Mouse (Mus musculus): ENCODE measurements at regions not wholly inside any gene's neighbourhood (a gene's known extent, or its start where the extent isn't known, plus 50 kb on each side); places are given as distances from the start of the nearest gene placed in this dataset.
"Not testable (repeated sequence)": the region's sequence is repeated elsewhere in the genome, so short reads cannot be mapped to it uniquely, and the experiment has no call there.

- DNase-seq (ENCODE audit: low read depth): peak; percentile 19
Observed at GRCm38 (mm10) chr13:32454419-32455146, 116.0 kb upstream of the Gmds start.

DNA sequence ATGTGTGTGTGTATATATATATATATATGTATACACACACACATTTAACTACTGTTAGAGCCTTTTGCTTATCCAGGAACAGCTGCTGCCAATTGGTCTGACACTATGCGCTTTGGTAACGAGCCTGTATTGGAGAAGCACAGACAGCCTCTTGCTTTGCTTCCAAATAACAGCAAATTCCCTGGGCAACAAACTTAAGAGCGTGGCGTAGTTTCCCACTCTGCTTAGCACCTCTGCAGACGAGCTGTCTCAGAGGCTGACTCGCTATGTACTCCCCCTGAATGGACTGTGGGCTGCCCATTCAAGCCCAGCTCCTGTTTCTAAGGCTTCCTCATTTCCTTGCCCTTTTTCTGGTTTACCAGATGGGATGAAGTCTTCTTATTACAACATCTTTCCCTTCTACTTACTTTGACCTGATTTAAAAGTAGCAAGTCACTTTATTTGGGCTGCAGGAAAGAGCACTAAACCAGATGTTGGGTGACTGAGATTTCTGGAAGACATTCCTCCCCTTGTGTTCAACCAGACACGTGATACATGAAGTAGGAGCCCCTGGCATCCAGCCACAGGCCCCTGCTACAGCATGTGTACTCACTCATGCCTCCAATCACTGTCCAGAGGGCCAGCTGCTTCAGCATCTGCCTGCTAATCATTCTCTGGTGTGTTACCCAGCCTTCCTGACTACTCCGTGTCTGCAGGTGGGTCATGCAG lies 111.3 kb upstream of the Gmds start:
- no peak for DNase-seq (ENCODE audit: low read depth)

GRCm38 (mm10) chr13:32444531-32444930 lies 106.0 kb upstream of the Gmds start:
- DNase-seq (ENCODE audit: low read depth): no peak

DNA sequence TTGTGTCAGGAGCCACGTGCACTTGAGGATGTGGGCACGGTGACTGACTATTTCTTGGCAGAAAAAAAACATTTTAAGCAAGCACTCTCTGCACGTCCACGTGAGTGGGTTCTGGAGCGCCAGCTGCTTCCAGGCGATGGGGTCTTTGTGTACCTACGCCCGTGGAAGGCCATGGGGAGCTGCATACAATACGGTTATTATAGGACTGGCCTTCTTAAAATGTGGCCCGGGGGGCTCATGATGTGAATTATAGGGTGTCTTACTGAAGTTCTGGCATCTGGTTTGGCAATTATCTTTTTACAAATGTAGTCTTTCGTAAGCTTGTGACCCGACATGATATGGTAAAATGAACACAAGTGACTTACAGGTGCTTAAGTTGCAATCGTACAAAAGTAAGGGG lies 103.5 kb upstream of the Gmds start:
- no peak for DNase-seq (ENCODE audit: low read depth)

- DNase-seq (ENCODE audit: low read depth): no peak
Observed at GRCm38 (mm10) chr13:32435136-32435535, 96.6 kb upstream of the Gmds start.

GRCm38 (mm10) chr13:32428482-32428881 lies 89.9 kb upstream of the Gmds start:
- no peak for DNase-seq (ENCODE audit: low read depth)

- no peak for DNase-seq (ENCODE audit: low read depth)
Observed at GRCm38 (mm10) chr13:32426906-32427305, 88.4 kb upstream of the Gmds start.

DNA sequence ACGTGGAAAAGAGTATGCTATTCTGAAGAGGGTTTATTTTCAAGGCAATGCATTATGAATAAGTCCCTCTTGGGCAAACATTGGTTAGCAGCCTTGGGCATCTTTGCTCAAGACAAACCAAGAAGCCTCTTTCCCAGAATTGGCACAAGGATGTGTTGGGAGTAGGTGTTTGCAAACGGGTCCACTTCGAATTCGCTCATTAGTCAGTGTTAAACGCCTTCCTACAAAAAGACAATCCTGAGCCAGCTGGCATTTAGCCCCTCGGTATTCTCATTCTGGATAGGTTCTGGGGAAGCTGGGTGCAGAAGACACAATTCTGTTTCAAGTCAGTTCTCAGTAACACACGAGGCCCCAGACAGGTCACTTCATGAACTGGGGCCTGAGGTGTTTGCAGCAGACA lies 87.7 kb upstream of the Gmds start:
- no peak for DNase-seq (ENCODE audit: low read depth)

DNA sequence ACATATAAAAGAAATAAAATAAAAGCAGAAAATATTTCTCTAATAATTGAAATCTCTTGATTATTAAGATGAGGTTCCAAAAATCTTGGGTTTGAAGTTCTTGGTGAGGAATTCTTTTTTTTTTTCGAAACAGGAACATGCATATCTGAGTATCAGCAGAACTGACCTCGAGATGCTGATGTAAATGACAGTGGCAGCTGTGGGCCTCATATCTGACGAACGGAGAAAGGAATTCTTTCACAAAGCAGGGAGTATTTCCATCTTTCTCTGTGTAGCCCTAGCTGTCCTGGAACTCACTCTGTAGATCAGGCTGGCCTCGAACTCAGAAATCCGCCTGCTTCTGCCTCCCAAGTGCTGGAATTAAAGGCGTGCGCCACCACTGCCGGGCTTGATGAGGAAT lies 86.0 kb upstream of the Gmds start:
- not testable (repeated sequence) for DNase-seq (ENCODE audit: low read depth)

GRCm38 (mm10) chr13:32422485-32422884 lies 83.9 kb upstream of the Gmds start:
- no peak for DNase-seq (ENCODE audit: low read depth)

DNA sequence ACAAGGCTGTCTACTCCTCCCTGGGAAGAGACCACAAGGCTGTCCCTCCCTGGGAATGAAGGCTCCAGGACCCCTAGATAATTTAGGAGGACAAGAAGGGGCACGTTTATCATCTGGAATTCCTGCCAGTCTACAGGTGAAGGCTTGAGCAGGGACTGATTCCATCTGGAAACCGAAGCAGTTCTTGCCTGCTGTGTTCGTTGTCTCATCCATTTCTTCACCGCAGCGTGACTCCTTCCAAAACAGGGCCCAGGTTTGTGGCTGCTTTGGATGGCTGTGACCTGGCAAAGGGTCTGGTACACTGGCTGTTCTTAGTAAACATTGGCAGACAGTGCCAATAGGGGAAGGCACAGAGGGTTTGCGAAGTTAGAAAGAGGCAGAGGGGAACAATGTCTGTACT lies 80.8 kb upstream of the Gmds start:
- peak; percentile 56 for DNase-seq (ENCODE audit: low read depth)

- DNase-seq (ENCODE audit: low read depth): peak; percentile 89
Observed at GRCm38 (mm10) chr13:32418655-32419054, 80.1 kb upstream of the Gmds start.

DNA sequence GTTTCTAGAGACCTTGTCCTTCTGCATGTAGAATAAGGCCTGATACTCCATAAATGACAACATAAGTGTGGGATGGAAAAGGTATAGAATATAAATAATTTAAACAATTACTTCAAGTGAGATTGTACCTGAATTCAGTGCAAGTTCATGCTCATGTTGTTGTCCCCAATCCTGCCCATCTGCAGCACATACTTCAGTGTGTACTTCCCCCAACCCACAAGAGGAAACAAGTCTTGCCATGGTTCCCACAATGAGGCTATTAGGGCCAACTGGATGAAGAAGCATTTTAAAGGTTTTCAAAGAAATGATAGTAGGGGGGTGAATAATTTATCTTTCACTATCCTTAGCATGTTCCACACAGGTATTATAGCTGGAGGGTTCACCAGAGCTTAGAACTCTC lies 79.4 kb upstream of the Gmds start:
- no peak for DNase-seq (ENCODE audit: low read depth)

DNA sequence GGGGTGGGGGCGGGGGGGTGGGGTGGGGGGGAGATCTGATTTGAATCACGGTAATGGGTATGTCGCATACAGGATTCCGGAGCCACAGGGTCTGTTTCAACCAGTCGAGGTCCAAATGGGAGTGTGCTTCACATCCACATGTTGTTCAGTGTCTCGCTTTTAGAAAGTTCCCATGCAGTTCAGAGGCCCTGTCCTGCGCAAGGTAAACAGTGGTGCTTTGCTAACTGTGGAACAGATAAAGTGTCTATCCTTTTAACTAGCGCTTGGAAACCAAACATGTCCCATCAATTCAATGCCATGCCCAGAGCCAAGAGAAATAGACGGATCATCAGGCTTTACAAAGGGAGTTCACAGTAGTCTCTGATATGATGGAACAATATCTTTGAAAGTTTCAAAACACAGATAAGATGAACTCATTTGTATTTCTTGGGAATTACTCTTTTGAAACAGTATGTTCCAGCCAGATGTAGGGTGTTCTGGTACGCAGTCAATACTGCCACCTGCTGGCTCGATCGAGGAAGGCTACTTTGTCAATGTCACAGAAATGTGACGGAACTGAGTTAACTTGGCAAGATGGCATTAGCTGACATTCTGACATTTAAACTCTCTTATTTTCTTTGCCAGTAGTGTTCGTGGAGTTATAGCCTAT lies 72.9 kb upstream of the Gmds start:
- DNase-seq (ENCODE audit: low read depth): no peak

DNA sequence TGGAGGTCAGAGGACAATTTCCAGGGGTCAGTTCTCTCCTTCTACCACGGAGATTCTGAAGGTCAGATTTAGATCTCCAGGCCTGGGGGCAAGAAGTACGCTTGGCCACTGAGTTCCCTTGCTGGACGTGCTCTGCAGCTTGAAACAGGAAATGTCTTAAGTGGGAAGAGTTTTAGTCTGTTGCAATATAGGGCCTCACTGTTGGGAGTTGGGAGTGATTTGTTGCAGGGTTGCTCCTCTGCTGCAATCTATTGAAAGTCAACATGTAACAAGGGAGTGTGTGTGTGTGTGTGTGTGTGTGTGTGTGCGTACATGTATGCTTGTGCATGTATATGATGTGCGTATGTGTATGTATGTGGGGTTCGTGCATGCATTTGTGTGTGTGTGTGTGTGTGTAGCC lies 71.5 kb upstream of the Gmds start:
- DNase-seq (ENCODE audit: low read depth): no peak

GRCm38 (mm10) chr13:32398616-32399015 lies 60.1 kb upstream of the Gmds start:
- no peak for DNase-seq (ENCODE audit: low read depth)

All from gonadal fat pad, adult 2 months (tissue).